Mouse (Mus musculus) inflammation-experienced regulatory T-cells, adult 6 months (primary cell): ENCODE results near the gene Mab21l1. TPM values are rescaled to one million over a fixed set of nuclear protein-coding genes. Genes with fewer than 3 reads are reported as not detected.
A peak's percentile ranks its signal among the peaks of the same experiment; 100 is the strongest.

Source experiments
- ATAC-seq: one replicate; pipeline ENCODE4 v1.8.0; 2017
- polyA plus RNA-seq, 3 experiments: library from polyadenylated mRNA; unstranded; fragments of 100-300 nt; shearing (Covaris generic); gene quantifications; one replicate each; pipeline ENCODE4 v1.2.1; 2017

The Mab21l1 gene
- polyA plus RNA-seq, 3 experiments from 2014 or later, result not detected

- ATAC-seq, result no peak
Measured at GRCm38 (mm10) chr3:55780120-55781070, 1.9 kb upstream of the Mab21l1 start.

GRCm38 (mm10) chr3:55781429-55782055 is 768 bp upstream of the Mab21l1 start:
- no peak for ATAC-seq

DNA sequence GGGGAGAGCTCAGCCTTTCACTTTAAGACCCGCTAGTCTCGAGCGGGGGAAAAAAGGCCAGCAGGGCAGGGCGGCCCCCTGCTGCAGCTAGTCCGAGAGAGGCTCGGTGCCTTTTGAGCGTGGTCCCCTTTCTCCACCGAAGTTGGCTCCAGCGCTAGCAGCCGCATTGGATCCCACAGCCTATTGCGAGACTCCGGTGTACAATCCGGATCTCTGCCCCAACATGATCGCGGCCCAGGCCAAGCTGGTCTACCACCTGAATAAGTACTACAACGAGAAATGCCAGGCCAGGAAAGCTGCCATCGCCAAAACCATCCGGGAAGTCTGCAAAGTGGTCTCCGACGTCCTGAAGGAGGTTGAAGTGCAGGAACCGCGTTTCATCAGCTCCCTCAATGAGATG is 461 bp downstream of the Mab21l1 start:
- peak; percentile 12 for ATAC-seq

DNA sequence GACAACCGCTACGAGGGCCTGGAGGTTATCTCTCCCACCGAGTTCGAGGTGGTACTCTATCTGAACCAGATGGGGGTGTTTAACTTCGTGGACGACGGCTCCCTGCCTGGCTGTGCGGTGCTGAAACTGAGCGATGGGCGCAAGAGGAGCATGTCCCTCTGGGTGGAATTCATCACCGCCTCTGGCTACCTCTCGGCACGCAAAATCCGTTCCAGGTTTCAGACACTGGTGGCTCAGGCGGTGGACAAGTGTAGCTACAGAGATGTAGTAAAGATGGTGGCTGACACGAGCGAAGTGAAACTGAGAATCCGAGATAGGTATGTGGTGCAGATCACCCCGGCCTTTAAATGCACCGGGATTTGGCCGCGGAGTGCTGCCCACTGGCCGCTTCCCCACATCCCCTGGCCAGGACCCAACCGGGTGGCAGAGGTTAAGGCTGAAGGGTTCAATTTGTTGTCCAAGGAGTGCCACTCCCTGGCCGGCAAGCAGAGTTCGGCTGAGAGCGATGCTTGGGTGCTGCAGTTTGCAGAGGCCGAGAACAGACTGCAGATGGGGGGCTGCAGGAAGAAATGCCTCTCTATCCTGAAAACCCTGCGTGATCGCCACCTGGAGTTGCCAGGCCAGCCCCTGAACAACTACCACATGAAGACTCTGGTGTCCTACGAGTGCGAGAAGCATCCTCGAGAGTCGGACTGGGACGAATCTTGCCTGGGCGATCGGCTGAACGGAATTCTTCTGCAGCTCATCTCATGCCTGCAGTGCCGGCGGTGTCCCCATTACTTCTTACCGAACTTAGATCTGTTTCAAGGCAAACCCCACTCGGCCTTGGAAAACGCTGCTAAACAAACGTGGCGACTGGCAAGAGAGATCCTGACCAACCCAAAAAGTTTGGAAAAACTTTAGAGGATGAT is 1.1 kb downstream of the Mab21l1 start:
- peak; percentile 36 for ATAC-seq

DNA sequence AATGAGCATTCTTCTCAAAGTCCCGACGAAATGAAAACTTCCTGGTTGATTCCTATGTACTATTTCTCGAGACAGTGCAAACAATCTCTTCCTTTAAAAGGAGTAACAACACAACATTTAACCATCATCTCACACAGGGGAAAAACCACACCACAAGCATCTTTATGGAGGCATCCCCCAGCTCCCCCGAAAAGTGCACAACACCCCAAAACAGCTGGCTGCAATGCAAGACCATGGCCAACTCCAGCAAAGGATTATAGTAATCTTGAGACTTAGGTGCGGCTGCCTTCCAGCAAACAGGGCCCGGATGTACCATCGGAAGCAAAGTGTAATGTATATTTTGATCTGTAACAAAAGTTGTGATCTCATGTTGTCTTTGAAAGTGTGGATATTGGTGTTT is 1.8 kb downstream of the Mab21l1 start:
- ATAC-seq, result no peak

DNA sequence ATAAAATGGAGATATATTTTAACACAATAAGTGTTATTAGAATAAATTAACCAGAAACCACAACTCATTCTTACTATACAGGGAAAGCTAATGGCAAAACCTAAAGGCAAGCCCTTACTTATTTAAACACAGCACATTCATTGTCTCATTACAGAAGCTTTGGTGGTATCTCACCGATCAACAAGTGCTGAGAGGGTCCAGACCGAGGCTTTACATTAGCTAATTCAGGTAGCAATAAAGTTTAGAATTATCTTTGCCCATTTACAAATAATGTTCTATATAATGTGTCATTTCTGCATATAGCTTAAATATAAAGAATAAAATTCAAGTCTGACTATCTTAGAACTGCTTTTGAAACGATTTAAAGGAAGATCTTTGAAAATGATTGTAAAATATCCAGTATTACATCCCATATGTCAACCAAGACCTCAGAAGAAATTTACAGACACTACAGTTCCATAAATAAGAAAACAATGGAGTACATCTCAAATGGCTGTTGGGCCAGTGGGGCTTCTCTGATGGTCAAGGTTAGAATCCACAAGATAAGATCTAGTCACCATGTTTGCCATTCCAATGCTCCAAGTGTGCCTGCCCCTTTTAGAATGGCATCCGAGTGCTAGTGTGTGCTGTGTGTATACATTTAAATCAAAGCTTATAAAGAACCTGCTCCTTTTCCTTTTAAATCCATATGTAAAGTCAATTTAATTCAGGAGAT is 3.1 kb downstream of the Mab21l1 start:
- no peak for ATAC-seq

DNA sequence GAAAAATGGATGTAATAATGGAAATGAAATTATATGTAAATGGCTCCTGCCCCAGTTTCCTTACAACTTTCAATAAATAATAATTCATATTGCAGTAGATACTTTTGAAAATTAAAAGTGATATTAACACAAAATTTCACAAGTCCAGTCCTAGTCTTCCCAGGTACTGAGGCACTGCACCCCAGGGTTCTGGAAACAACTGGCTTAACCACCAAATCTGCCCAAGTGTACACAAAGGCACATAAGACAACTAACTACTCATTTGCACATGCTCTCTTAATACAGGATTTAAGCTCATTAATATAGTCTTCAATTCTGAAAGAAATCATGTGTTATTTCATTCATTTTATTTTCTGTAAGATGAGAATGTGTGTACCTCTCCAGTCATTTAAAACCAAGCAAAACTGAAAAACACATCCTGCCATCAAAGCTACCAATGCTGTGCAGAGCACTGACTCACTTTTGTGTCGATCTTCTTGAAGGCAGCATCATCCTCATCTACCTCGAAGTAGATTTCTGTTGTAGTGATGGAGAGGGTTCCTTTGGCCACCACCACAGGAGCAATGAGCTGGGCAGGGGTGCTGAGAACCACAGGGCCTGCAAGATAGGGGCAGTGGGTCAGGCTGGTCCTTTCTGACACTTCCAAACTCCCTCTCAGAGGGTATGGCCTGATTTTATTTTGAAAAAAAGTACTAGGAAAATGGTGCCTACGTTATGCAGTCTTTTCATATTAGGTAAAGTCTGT is 3.8 kb downstream of the Mab21l1 start:
- no peak for ATAC-seq

GRCm38 (mm10) chr3:55786835-55787486 is 4.7 kb downstream of the Mab21l1 start:
- ATAC-seq, result no peak

DNA sequence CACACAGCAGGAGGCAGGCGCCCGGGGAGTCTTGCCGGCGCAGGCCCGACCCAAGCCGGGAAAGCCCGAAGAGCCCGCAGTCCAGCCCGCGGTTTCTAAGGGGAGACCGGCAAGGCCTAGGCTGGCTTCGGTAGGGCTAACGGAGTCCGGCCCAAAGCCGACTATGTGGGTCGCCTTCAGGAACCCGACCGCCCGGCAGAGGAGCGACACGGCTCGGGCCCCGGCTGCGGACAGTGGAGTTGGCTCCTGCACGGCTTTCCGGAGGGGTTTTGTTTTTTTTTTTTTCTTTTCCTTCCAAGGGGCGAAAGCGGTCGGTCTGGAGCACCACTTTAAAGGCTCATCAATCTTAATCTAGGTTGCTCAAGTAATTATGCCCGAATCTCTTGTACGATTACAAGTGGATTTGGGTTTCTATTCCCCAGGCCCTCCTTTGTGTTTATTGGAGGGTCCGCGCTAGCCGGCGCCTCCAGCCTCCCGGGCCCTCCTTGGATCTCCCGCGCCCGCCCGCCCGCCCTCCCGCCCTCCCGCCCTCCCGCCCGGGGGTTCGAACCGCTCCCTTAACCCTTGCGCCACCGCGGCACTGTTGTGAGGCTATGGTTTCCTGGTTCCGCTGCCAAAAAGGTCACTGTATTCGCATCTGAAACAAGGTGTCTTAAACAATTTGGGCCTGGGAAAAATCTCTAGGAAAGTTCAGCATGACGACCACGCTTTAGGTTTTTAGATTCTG is 5.3 kb downstream of the Mab21l1 start:
- no peak for ATAC-seq

- no peak for ATAC-seq
Measured at GRCm38 (mm10) chr3:55788214-55788586, 5.9 kb downstream of the Mab21l1 start.

- ATAC-seq, result no peak
Measured at GRCm38 (mm10) chr3:55788621-55789201, 6.4 kb downstream of the Mab21l1 start.

GRCm38 (mm10) chr3:55789856-55790255 is 7.5 kb downstream of the Mab21l1 start:
- no peak for ATAC-seq

DNA sequence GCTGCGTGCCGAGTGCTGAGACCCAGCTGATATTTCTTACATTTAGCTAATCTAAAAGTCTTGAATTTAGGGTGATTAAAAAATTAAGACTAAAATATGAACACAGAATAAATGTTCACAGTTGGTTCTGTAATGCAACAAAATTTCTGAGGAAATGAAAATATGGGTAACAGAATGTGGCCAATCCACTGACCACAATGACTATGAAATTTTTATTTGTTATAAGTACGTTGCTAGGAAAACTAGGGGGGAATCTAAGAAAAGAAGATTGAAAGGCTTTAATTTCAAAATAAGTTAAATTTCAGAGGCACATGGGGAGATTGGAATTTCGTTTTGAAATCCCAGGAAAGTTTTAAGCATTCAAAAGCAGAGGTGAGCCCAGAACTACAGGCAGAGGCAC is 8.3 kb downstream of the Mab21l1 start:
- ATAC-seq, result no peak

DNA sequence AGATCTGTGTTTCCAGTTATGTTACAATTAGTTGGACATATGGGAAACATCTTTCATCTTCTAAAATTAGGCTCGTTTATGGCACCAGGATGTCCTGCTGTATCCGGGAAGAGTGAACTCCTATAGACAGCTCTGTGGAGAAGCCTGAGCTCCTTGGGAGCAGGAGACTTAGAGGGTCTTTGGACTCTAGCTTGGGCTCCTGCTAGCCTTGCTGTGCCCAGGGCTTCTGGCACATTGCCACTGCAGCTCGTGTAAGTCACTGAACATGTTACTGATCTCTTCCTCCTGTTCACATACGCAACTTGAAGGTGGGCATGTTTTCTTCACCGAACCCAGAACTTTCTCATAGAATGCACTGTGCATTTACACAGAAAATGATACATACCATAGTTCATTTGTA is 9.9 kb downstream of the Mab21l1 start:
- ATAC-seq, result no peak

GRCm38 (mm10) chr3:55793842-55794575 is 11.7 kb downstream of the Mab21l1 start:
- ATAC-seq, result no peak

- no peak for ATAC-seq
Measured at GRCm38 (mm10) chr3:55794768-55795167, 12.5 kb downstream of the Mab21l1 start.

DNA sequence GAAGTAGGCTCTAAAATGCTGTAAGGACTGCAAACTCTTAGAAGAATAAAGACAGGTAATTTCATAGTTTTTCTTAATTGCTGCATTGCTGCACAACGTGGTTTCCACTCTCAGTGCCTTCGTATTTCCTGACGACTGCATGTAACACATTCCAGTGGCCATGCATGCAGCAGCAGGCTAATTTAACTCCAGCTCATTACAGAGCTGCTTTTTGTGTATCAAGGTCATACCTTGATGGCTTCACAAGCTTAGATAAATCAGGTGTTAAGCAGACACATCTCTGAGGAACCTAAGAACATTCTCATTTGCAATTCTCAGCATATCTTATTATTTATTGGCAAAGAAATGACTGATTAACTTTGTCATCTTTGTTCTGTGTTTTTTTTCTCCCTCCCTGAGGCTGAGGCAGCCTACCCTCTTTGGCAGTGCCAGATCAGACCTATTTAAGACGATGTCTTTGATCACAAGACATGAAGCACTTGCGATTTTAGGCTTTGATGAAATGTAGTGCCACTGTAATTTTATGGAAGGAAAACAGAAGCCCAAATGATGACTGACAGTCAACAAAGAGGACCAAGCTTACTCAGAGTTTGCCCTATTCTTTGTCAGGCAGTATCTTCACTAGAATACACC is 32.8 kb downstream of the Mab21l1 start:
- ATAC-seq, result no peak

DNA sequence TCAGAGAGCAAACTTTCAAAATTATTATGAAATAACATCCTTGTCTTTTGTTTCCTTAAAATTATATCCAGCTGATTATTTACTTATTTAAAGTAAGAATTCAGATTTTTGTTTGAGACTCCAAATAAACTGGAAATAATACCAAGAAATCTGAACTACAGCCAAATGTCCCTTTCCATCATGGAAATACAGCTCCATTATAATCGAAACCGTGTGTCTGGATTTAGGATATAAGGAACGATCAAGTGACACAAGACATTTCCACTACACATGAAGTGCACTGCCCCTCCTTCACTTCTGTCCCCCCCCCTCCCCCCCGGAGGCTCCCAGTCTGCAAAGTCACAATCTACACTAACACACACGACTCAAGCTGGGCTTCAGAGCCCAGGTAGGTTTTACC is 33.8 kb downstream of the Mab21l1 start:
- no peak for ATAC-seq
